Mouse (Mus musculus) heart, postnatal 0 days (tissue): Measurements from ENCODE around the gene Calml3.

Experiments used
- CTCF ChIP-seq: IDR thresholded peaks from 2 replicates; pipeline ENCODE4 v1.5.1; 2016; ENCODE audit warnings: antibody characterized with exemption, control low read depth, low read depth
- EP300 ChIP-seq: IDR thresholded peaks from 2 replicates; pipeline ENCODE4 v1.6.1; 2016; ENCODE audit warnings: antibody characterized with exemption, low read depth

- TF ChIP-seq EP300: no peak
- TF ChIP-seq CTCF: no peak
These were observed 26.8 kb downstream of the Calml3 start for GRCm38 (mm10) chr13:3777216-3777912.
